Mouse (Mus musculus) thymus, adult 2 months (tissue): Measurements from ENCODE around the gene Colq. TPM values are rescaled to one million over a fixed set of nuclear protein-coding genes. Genes with fewer than 3 reads are reported as not detected.
A peak's percentile ranks its signal among the peaks of the same experiment; 100 is the strongest.

ENCODE experiments used
- DNase-seq: peaks from one replicate; pipeline ENCODE4 v3.0.0; 2021
- H3K27ac ChIP-seq: fragments of 200-500 bp; 2 replicates; pipeline ENCODE4 v1.5.1; 2012; ENCODE audit warnings: low read length, control low read depth; ENCODE audit not compliant: control insufficient read depth, insufficient read depth
- H3K27me3 ChIP-seq: fragments of 200-500 bp; 2 replicates; pipeline ENCODE4 v1.6.1; 2012; ENCODE audit warnings: mild to moderate bottlenecking, low read length, moderate library complexity, mixed read lengths; ENCODE audit not compliant: control insufficient read depth, insufficient read depth
- H3K36me3 ChIP-seq: fragments of 200-500 bp; 2 replicates; pipeline ENCODE4 v1.6.1; 2012; ENCODE audit warnings: mild to moderate bottlenecking, low read length, moderate library complexity; ENCODE audit not compliant: control insufficient read depth, insufficient read depth
- H3K4me1 ChIP-seq: fragments of 200-500 bp; replicated peaks from 2 replicates; pipeline ENCODE4 v1.6.1; 2012; ENCODE audit warnings: low read length; ENCODE audit not compliant: control insufficient read depth, insufficient read depth
- H3K4me3 ChIP-seq: fragments of 200-500 bp; 2 replicates; pipeline ENCODE4 v1.5.1; 2012; ENCODE audit warnings: mild to moderate bottlenecking, low read length, control low read depth, moderate library complexity; ENCODE audit not compliant: control insufficient read depth, insufficient read depth
- CTCF ChIP-seq: fragments of 200-500 bp; IDR thresholded peaks from 2 replicates; pipeline ENCODE4 v1.5.1; 2012; ENCODE audit warnings: mild to moderate bottlenecking, control low read depth, low read length, moderate library complexity, borderline replicate concordance; ENCODE audit not compliant: control insufficient read depth, poor library complexity, insufficient read depth; ENCODE audit errors: extremely low read depth
- POLR2A ChIP-seq: fragments of 200-500 bp; IDR thresholded peaks from 2 replicates; pipeline ENCODE4 v1.6.1; 2012; ENCODE audit warnings: mild to moderate bottlenecking, low read length, control low read depth, moderate library complexity; ENCODE audit not compliant: control insufficient read depth, poor library complexity, insufficient read depth; ENCODE audit errors: extremely low read depth
- WGBS: fragments of 180-500 bp; shearing (Covaris S2); methylation state at CpG from one replicate; pipeline ENCODE4 v1.1.7; 2018; 5-methylcytosine and 5-hydroxymethylcytosine counted together
- polyA plus RNA-seq: library from polyadenylated mRNA; depleted of rRNA; stranded (reverse); fragments of >200 nt; gene quantifications from 2 replicates; pipeline ENCODE4 v1.2.3, GENCODE M21; 2012

Gene Colq
- polyA plus RNA-seq, 1 experiment = 151 TPM

DNA sequence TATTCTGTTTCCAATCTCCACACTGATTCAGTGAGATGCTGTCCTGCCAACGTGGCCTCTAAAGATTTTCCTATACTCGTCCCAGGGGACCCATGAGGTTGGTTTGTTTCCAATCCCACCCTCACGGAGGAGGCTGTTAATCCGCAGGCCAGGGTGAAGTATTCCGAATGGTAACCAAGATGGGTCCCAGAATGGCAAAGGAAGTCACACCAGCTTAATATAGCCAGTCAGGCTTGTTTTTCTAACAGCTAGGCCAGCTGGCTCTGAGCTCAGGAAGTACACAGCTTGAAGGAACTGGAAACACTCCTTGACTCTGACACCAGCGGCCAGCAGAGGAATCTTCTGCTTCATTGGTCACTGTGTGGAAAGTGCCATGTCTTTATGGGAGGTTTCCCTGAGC lies 53.8 kb downstream of the Colq start:
- no peaks in the 10 kb centered on the region for H3K27me3 ChIP-seq
- H3K4me1 ChIP-seq = peaks cover 70% of the 10 kb centered on the region
- DNase-seq = no peak
- H3K36me3 ChIP-seq = peaks cover 38% of the 10 kb centered on the region
- TF ChIP-seq POLR2A (no peak), CTCF (no peak)
- H3K27ac ChIP-seq = peak overlapping the region; percentile 76
- 78% methylated on average over 6 of the region's 6 CpGs for WGBS
- no peak overlapping the region for H3K4me3 ChIP-seq

DNA sequence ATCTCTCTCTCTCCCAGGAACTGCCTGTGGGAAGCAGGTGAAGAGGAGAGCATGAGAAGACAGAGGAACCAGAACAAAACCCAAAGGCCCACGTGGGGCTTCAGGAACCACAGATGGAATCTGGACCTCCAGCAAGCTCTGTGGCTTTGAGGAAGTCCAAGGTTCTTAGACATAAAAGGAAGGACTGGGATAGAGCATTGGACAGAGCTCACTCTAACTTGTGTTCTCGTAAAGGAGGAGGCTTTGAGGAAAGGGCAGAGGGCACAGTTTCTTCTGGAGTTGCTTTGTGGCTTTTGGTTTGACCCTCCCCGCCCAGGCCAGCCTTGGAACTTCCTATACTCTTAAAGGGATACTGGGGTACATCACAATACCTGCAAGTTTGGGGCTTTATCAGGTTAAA lies 58.5 kb downstream of the Colq start:
- Histone ChIP-seq H3K4me3 (no peak overlapping the region), H3K4me1 (peaks cover 62% of the 10 kb centered on the region), H3K27me3 (no peaks in the 10 kb centered on the region), H3K36me3 (peaks cover 68% of the 10 kb centered on the region), H3K27ac (peak overlapping the region; percentile 100)
- DNase-seq = no peak
- 41% methylated on average over 3 of the region's 3 CpGs for WGBS
- TF ChIP-seq POLR2A (no peak), CTCF (no peak)

DNA sequence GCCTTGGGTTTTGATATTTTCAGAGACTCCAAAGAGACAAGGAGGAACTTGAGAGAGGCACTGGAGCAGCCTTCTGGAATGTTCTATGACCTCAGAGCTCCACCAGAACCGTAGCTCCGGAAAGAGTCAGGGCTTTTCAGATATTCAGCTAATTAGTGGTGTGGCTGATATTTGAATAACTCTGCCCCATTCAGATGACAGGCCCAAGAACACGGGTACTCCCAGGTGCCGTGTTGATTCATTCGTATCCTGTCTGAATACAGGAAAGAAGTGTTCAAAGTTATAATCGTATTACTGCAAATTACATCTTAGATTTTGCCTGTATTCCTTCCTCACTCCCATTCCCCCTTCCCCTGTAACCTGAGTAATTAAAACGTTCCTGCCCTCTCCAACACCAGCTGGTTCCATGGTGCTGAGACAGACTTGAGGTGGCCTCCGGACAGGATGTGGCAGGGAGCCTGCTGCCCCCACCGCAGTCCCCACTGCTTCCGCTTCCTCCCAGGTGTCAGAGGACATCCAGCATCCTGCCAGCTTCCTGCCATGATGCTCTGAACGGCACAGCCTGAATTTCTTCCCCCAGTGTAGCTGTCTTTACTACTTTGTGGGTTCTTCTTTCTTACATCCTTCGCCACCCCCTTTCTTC lies 59.5 kb downstream of the Colq start:
- DNase-seq = peak; percentile 89
- Histone ChIP-seq H3K27me3 (no peaks in the 10 kb centered on the region), H3K4me1 (peaks cover 51% of the 10 kb centered on the region), H3K27ac (peak overlapping the region; percentile 100), H3K4me3 (no peak overlapping the region), H3K36me3 (peaks cover 65% of the 10 kb centered on the region)
- 9% methylated on average over 12 of the region's 12 CpGs for WGBS
- TF ChIP-seq CTCF (no peak), POLR2A (0 out of 2 replicates have a peak, but pooled peaks have one; percentile 46)

DNA sequence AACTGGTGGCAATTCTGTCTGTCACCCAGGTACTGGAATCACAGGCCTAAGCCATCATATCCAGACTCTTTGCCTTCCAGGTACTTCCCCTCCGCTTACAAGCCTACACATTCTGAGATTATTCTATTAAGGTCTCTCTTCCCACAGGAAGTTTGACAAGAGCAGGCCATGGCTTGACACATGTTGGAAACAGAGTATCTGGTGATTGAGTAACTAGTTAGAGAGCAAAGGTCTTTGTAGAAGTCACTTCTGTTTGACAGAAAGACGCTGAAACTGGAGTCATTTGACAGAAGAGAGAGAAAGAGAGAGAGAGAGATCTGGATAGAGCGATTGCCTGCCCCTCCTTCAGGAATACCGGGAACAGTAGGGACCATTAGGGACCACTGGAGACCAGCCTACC lies 60.3 kb downstream of the Colq start:
- no peak for TF ChIP-seq CTCF
- TF ChIP-seq POLR2A = no peak
- Histone ChIP-seq H3K4me1 (peaks cover 47% of the 10 kb centered on the region), H3K36me3 (peaks cover 70% of the 10 kb centered on the region), H3K27me3 (no peaks in the 10 kb centered on the region), H3K27ac (peak overlapping the region; percentile 100), H3K4me3 (no peak overlapping the region)
- WGBS = 83% methylated on average over 4 of the region's 4 CpGs
- DNase-seq = no peak

DNA sequence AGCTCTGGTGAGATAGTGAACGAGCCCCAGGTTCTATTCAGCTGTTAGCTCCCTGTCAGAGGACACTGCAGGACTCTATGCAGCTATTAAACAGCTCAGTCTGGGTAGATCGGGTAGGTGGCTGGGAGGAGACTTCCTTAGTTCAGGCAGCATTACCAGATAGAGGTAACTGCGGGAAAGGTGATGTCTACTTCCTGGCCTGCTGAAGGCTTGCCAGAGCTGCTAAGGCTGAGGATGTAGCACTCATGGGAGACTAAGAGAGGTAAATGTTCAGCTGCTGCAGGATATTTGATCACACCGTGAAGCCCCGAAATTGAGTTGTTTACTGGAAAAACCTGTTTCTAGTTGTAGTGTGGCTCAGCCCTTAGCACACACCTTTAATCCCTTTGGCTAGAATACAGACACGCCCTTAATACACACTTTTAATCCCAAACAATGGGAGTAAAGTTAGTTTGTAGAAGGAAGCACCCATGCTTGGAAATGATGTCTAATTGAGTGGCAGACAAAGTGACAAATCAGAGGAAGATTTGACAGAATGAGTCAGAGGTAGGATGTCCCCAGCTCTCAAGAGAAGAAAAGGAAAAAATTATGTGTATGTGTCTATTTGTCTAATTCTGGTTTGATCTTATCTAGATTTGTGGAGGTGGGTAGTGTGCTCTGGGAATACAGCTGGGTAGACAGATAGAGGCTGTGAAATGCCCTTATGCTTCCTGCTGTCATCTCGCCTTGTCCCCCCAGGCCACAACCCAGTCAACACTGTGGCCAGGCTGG lies 65.9 kb downstream of the Colq start:
- TF ChIP-seq POLR2A = no peak
- no peak for TF ChIP-seq CTCF
- no peak for DNase-seq
- no peak overlapping the region for H3K4me3 ChIP-seq

DNA sequence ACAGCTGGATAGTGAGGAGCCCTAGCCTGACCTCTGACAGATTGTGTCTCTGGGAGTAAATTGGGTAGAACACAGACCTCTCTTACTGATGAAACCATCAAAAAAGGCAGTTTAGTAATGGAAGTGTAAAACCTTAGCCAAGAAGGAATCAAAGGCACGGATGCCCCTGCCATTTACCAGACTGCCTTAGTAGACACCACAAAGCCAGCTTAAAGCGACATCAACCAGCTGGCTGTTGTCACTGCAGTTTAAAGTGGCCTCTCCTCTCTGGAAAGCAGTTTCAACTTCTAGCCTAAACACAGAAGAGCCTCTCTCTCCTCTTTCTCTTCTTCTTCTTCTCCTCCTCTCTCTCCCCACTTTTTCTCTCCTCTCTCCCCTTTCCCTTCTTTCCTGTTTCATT lies 69.8 kb downstream of the Colq start:
- no peak for TF ChIP-seq CTCF
- TF ChIP-seq POLR2A = no peak
- 13% methylated on average over 2 of the region's 2 CpGs for WGBS
- H3K4me1 ChIP-seq = peaks cover 44% of the 10 kb centered on the region

More for the DNA sequence above, 65.9 kb downstream of the Colq start:
- Histone ChIP-seq H3K36me3 (peaks cover 63% of the 10 kb centered on the region), H3K27ac (peak overlapping the region; percentile 70), H3K27me3 (no peaks in the 10 kb centered on the region), H3K4me1 (peaks cover 38% of the 10 kb centered on the region)
- 62% methylated on average over 7 of the region's 7 CpGs for WGBS

DNA sequence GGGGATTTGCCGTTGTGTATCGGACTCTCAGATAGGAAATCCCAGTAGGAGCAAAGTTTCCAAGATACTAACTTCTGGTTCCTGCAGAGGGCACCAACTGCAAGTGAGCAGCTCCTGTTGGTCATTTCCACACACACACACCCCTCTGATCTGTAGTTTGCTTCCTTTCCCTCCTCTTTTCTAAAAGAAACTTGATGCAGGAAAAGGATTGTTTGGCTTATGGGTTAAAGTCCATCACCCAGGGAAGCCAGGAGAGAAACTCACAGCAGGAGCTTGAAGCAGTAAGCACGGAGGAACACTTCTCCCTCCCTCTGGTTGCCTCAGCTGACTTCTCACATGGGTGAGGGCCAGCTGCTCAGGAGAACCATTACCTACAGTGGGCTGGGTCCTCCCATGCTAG lies 72.0 kb downstream of the Colq start:
- Histone ChIP-seq H3K4me3 (no peak overlapping the region), H3K27ac (no peak overlapping the region), H3K27me3 (no peaks in the 10 kb centered on the region), H3K36me3 (peaks cover 13% of the 10 kb centered on the region), H3K4me1 (peaks cover 42% of the 10 kb centered on the region)
- WGBS = 53% methylated on average over 3 of the region's 3 CpGs
- no peak for TF ChIP-seq POLR2A
- TF ChIP-seq CTCF = no peak
- no peak for DNase-seq

More for the DNA sequence above, 69.8 kb downstream of the Colq start:
- Histone ChIP-seq H3K27ac (peak overlapping the region; percentile 16; the same call in 1 of the 2 replicates), H3K36me3 (peaks cover 32% of the 10 kb centered on the region), H3K4me3 (no peak overlapping the region), H3K27me3 (no peaks in the 10 kb centered on the region)
- peak; percentile 58 for DNase-seq
